Mouse (Mus musculus) kidney, postnatal 4 days (tissue): ENCODE measurements around the gene Il25.
"Not testable (repeated sequence)": the region's sequence is repeated elsewhere in the genome, so short reads cannot be mapped to it uniquely, and the experiment has no call there.

Experiments used
- DNase-seq, 2 experiments: peaks; one replicate each; pipeline ENCODE4 v3.0.0; 2021; ENCODE audit warnings: mixed read lengths in 2 of 2

The Il25 gene

DNA sequence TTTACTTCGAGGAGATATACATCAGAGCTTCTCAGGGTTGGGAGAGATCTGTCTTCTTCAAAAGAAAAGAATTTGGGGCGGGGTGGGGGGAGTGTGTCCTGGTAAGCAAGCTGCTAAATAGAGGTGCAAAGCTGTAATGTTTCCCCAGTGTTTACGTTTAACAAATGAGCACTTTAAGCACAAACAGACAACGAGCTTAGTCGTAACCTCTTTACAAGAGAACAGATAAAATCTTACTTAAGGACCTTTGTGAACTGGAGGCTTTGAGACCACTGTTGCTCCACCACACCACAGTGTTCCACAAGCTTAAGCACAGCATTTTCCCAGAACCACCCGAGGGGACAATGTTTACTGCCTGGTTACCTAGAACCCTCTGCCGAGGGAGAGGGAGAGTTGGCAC is 5.2 kb upstream of the Il25 start:
- DNase-seq: no peak

GRCm38 (mm10) chr14:54929801-54930200 is 2.7 kb upstream of the Il25 start:
- no peak for DNase-seq

GRCm38 (mm10) chr14:54930431-54930830 is 2.1 kb upstream of the Il25 start:
- no peak for DNase-seq

- DNase-seq: peak; percentile 24 to 50
Observed at GRCm38 (mm10) chr14:54935904-54936830, 3.7 kb downstream of the Il25 start, which contains the start of gene Cmtm5. TSS of gene Cmtm5 (plus strand) at chr14:54936261.

DNA sequence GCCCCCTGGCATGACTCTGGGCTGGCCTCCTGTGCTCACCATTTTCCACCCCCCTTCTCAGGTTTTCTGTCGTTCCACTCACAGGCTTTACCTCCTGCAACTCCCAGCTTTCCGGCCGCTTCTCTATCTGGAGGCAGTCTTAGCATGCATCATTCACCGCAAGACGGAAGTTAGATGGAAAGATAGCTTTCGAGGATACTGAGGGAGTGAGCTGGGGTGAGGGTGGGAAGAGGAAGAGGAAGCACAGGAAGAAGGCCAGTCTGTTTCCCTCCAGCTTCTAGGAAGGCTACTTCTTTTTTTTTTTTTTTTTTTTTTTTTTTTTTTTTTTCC is 4.3 kb downstream of the Il25 start:
- peak in 1 of 2 experiments; percentile 33 for DNase-seq

- DNase-seq: no peak
Observed at GRCm38 (mm10) chr14:54937361-54938182, 5.1 kb downstream of the Il25 start.

DNA sequence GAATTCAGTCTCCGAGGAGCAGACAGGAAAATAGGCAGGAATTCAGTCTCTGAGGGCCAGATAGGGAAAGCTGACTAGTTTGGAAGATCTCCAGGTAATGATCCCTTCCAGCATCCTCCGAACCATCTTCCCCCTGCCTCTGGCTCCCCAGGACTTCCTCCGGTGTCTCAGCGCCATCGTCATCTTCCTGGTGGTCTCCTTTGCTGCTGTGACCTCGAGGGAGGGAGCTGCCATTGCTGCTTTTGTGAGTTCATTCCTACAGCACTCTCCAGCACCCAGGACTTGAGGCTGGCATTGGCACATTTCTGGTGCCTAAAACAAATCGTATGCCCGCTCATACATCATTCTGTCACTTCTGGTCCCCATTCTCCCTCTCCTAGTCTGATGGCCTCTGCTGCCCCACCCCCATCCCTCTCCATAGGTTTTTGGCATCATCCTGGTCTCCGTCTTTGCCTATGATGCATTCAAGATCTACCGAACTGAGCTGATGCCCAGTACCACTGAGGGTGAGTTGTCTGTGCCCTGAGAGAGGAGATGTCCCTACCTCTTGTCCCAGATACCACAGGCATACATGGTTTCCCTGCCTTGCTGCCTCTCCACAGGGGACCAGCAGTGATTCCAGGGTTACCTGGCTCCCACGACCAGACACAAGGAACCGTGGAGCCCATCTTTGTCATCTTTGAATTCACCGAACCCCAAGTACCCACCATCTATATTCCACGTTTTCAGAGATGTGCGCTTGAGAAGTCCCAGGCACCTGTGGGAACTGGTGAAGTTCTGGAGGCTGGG is 6.1 kb downstream of the Il25 start:
- no peak for DNase-seq

DNA sequence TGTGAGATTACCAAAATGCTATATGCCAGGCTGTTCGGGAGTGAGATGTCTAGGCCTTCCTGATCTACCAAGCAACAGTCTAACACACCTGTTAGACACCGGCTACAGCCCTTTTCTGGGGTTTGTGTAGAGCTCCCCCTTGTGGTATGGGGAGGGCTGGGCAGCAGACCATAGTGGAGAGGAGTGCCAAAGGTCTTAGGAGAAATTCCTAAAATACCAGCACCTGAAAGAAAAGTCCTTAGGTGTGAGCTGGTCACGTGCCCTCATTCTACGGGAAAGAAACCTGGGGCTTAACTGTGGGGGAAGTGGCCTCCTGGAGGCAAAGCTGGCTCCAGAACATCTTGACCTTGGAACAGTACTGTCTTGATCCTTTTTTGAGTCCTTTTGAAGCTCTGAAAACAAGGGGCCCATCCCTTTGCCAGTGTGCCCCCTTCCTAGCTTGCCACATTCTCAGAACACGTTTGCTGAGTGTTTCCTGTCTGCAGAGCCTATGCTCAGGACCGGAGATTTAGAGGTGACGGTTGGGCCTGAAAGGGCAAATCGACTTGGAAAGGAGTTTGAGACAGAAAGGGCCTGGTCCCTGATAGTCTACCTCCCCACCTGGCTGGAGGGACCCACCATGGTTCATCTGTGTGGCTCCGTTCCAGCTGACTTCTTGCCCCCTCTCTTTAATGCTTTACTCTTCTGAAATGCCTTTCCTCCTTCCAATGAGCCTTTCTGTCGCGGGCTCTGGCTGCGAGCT is 7.1 kb downstream of the Il25 start:
- DNase-seq: peak; percentile 76 to 84

GRCm38 (mm10) chr14:54940176-54940530 is 7.7 kb downstream of the Il25 start:
- DNase-seq: no peak

GRCm38 (mm10) chr14:54941024-54941978 is 8.8 kb downstream of the Il25 start:
- no peak for DNase-seq

GRCm38 (mm10) chr14:54942479-54942878 is 10.0 kb downstream of the Il25 start:
- no peak for DNase-seq

DNA sequence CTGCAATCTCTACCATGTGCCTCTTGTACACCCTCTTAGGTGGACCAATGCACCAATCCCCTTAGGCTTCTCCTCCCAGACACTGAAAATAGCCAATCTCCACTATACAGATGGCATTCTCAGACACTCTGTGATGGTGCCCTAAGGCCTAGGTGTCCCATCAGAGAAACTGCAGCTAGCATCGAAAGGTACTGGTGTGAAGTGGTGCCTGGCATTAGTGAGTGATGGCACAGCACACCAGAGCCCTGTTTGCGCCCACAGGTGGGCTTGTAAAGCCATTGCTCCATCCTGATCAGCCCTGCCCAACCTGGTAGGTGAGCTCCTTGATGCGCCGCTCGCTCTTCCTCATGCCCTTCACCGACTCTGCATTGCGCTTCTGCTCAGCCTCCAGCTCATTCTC is 11.5 kb downstream of the Il25 start:
- DNase-seq: no peak

- DNase-seq: no peak
Observed at GRCm38 (mm10) chr14:54944939-54945338, 12.4 kb downstream of the Il25 start.

GRCm38 (mm10) chr14:54945975-54946704 is 13.6 kb downstream of the Il25 start:
- no peak for DNase-seq

DNA sequence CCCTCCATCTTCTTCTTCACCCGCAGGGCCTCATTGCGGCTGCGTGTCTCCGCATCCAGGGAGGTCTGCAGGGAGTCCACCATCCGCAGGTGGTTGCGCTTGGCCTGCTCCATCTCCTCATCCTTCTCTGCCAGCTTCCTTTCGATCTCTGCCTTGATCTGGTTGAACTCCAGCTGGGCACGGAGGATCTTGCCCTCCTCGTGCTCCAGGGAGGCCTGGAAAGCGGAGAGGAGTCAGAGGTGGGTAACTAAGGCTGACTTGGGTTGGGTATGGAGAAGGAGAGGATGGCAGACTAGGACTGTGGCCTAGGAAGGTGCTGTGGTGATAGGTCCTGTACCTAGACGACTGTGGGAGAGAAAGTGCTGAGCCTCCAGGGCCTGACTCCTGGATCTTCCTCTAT is 14.5 kb downstream of the Il25 start:
- DNase-seq: not testable (repeated sequence)

DNA sequence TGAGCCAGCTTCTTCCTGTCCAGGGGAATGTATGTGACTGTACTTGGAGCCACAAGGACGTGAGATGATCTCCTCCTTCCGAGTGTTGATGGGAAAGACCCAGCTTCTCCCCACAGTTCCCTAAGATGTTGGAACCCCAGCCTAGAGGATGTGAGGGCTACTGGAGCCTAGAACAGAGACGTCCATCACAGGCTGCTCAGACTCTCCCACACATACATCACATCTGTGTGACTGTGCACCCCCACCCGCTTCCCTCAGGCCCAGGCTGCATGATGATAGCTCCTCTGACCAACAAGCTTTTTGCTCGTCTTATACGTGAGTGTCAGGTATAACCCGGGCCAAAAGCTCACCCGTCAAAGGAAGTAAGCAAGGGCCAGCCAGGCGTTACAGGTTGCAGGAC is 16.3 kb downstream of the Il25 start:
- no peak for DNase-seq

DNA sequence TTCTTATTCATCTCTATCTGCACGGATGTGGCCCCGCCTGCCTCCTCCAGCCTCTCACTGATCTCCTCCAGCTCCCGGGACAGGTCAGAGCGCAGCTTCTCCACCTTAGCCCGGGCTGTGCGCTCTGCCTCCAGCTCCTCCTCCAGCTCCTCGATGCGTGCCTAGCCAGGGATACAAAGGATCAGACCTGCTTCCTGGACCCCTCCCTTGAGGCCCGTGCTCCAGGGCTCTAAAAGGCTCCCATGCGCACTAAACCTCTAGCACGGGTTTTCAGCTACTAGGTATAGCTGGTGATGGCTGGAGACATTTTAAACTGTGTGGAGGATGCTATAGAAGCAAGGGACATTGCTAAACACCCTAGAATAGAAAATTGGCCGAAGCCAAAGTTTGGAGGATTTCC is 18.0 kb downstream of the Il25 start:
- no peak for DNase-seq

GRCm38 (mm10) chr14:54951587-54951986 is 19.1 kb downstream of the Il25 start:
- no peak for DNase-seq

DNA sequence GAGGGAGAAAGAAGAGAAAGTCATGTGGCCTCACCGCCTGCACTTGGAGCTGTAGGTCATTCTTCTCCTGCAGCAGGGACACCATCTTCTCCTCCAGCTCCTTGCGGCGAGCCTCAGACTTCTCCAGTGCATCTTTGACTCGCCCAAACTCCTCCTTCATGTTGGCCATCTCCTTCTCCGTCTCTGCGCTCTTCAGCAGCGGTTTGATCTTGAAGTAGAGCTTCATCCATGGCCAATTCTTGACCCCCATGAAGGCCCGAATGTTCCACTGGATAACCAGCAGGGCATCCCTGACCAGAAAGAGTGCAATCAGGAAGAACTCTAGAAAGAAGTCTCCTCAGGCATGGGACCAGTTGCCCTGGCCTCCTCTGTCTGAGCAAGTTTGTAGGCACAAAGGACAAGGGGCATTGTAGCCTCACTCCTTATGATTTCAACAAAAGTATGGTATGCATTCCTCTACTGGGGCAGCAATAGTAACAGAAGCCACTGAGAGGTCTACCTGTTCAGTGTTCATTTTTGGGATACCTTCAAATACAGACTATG is 21.2 kb downstream of the Il25 start:
- DNase-seq: no peak

- DNase-seq: no peak
Observed at GRCm38 (mm10) chr14:54954474-54954873, 22.0 kb downstream of the Il25 start.
